Mouse (Mus musculus) heart, adult 9 months (tissue): Measurements from ENCODE around the gene Srgap3.

Source experiments
- DNase-seq, 2 experiments: peaks; one replicate each; pipeline ENCODE4 v3.0.0; 2022; ENCODE audit warnings: low spot score in 2 of 2

Gene Srgap3

DNA sequence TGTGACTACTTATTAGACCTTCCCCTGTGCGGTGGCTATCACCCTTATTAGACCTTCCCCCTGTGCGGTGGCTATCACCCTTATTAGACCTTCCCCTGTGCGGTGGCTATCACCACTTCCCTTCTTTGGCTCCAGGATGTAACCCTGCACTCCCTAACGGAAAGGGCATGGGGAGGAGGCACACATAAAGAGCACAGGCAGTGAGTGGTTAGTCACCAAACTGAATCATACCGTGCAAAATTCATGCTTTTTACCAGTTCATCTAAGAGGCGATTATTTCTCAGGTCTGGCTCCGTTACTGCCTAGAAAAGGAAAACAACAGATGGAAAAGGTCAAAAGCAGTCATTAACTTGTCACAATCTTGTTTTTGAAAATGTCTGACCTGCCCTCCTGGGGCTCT is 260.6 kb downstream of the Srgap3 start:
- DNase-seq, result peak in 1 of 2 experiments; percentile 17

DNA sequence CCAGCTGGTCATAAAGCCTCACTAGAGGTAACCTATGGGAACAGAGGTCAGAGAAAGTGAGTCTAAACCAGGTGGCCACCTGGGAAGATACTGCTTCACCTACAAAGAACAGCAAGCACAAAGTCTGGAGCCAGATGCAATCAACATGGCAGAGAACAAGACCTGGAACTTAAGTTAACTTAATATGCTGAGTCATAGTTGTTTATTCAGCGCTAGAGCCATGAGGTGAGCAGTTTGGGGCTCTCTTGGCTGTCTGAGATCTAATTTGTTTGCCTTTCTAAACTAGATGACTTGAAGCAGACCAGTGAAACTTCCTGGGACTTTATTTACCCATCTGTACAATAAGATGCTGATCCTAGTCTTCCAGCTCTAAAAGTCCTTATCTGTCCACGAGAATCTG is 263.0 kb downstream of the Srgap3 start:
- DNase-seq, result no peak
